Mouse (Mus musculus) Muller cell, postnatal 12 days (primary cell): ENCODE results near the gene Pde8b.

Experiments
- DNase-seq: peaks from one replicate; pipeline ENCODE4 v3.0.0-alpha.2; 2015; ENCODE audit errors: inconsistent ontology term

Gene Pde8b

GRCm38 (mm10) chr13:95249511-95250456 lies at the start of gene Pde8b:
Gene Pde8b, minus strand, starts transcription at chr13:95250336.
- DNase-seq, result peak; percentile 41

DNA sequence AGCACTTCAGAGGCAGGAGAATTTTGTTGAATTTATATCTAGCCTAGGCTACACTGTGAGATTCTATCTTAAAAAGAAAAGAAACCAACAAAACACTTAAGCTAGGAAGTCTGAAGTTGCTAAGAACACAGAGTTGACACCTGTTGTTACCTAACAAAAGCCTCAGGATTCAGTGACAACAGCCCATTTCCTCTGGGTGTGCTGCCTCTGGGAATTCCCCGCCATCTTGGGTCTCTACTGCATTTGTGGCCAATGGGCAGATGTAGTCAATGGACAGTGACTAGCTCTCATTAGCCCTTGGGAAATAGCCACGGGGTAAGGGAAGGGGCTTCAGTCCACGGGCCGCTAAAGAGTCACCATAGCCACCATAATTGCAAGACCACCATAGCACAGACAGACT lies 41.8 kb upstream of the Pde8b start:
- no peak for DNase-seq

- DNase-seq, result no peak
Observed at GRCm38 (mm10) chr13:95288027-95288426, 37.9 kb upstream of the Pde8b start.

GRCm38 (mm10) chr13:95286989-95287388 lies 36.9 kb upstream of the Pde8b start:
- peak; percentile 75 for DNase-seq

DNA sequence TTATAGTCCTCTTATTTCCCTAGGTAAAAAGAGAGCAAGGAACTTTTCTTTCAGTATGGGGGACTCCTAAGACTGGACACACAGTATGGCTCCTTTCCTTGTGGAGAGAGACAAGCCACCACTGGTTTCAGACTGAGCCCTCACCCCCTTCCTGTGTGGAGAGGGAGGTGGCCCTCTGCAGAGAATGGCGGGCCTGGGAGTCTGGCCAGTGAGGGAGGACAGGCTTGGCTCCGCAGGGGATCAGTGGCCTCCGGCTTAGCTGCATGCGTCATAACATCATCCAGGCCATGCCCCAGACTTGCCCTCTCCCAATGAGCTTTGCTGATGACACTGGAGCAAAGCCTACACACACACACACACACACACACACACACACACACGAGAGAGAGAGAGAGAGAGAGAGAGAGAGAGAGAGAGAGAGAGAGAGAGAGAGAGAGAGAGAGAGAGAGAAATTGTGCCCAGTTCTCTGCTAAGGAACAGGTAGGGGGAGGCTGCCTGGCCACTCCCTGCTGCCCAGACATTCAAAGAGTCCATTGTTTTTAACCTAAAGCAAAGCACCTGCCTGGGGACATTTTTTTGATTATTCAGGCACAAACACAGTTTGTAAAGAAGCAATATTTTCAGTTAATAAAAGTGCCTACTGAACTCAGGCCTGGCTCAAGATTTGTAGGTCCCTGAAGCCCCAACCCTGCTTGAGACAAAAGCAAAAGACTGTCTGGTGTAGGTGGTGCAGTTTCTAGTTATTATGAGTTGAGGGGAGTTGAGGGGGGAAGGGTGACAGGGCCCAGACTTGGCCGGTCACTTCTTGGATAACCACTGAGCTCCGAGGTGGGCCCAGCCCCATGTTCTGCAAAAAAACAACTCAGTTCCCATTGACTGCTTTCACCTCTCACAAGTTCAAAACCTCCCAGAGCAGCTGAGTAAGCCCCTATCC lies 31.9 kb upstream of the Pde8b start:
- peak; percentile 88 for DNase-seq

GRCm38 (mm10) chr13:95278426-95279025 lies 28.4 kb upstream of the Pde8b start:
- DNase-seq, result peak; percentile 30

- DNase-seq, result no peak
Observed at GRCm38 (mm10) chr13:95264691-95265090, 14.6 kb upstream of the Pde8b start.

- DNase-seq, result peak; percentile 11
Observed at GRCm38 (mm10) chr13:95260886-95261789, 11.0 kb upstream of the Pde8b start.

DNA sequence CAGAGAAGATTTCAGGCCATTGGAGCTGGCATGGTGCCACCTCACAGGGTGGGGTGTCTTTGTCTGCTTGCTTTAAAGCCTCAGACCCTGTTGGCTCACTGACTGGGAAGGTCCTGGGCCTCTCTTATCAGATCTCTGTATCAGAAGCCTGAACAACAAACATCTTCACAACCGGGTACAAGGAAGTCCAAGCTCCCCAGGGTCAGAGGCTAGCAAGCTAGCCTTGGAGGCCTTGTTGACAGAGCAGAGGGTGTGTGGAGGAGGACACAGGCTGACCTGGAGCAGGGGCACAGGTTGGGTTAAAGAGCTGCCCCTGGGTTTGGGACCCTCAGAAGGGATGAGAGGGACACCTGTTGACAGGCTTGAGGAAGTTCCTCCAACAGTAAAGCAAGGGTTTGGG lies 10.3 kb upstream of the Pde8b start:
- no peak for DNase-seq

DNA sequence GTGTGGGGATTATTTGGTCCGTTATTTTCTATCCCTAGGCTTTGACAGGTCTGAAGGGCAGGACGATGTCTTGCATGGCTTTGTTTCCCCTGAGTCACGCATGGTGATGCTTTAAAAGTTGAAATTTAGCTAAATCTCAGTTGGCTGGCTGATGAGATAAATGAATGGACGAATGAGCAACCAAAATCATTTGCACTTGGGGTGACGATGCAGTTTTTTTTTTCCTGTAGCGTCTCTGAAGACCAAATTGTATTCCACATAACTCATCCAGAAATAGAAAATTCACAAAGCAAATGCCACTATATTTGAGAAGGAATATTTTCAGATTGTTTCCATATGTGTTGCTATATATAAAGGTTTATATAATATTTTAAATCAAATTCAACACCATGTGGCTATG lies 6.9 kb upstream of the Pde8b start:
- no peak for DNase-seq

- no peak for DNase-seq
Observed at GRCm38 (mm10) chr13:95255083-95255482, 4.9 kb upstream of the Pde8b start.

GRCm38 (mm10) chr13:95243026-95243425 lies 7.1 kb downstream of the Pde8b start:
- DNase-seq, result no peak

DNA sequence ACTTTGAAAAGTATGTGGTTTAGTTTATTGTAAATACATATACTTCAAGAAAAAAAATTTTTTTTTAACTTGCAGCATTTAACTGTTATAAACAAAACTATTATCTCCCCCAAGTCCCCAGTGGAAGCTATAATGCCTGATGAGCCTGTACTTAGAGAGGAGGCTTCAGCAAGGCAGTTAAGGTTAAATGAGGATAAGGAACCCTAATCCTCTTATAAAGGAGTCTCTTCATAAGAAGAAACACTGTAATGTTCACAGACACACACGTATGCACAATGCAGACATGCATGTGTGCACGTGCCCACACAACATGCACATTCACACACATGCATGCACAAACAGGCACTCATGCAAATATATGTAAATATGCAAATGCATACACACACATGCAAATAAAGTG lies 12.6 kb downstream of the Pde8b start:
- no peak for DNase-seq

DNA sequence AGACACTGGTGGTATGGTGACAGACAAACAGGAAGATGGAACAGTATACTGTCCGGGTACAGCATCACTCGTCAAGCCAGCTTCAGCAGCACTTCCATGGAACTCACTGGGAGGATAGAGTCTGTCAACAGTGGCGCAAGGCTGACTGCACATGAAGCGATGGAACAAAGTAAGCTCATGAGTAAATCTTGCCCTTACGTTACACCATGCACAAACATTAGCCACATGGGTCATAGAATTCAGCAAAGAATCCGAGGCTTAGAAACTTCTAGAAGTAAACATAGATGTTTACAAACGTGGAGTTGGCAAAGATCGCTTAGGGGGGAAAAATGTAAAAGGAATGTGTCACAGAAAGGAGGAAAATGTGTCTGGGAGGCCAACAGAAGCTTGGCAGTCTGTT lies 14.9 kb downstream of the Pde8b start:
- no peak for DNase-seq

DNA sequence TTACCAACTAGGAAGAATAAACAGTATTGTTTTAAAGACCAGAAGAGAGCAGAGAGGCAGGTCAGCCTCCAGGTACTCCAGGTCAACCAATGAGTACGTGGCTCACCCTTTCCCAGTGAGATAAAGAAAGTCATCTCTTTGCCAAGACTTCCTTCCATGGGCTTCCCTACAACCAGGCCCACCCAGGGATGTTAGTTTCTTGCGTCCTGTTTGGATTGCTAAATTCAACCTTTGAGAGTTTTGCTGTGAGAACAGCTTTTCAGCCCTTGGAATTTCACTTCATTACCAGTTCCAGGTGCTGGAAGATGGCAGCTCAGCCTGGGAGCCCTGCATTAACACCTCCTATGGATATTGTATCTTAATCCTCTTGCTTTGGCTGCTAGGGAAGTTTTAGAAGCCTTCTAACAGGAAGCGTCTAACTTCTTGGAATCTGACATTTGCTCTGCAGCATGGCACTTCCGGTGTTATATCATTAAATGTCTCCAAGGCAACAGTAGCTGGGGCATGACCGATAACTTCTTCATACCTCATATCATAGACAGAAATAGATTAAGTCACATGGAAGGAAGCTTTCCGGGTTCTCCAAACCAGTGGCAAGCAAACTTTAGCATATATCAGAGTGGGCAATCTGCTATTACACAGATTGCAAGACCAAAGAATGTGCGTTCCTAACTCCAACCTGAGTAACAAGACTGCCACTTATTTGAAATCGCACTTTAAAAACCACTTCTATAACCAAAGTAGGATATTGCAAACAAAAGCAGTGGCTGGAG lies 18.6 kb downstream of the Pde8b start:
- DNase-seq, result no peak

- DNase-seq, result no peak
Observed at GRCm38 (mm10) chr13:95230326-95230725, 19.8 kb downstream of the Pde8b start.

DNA sequence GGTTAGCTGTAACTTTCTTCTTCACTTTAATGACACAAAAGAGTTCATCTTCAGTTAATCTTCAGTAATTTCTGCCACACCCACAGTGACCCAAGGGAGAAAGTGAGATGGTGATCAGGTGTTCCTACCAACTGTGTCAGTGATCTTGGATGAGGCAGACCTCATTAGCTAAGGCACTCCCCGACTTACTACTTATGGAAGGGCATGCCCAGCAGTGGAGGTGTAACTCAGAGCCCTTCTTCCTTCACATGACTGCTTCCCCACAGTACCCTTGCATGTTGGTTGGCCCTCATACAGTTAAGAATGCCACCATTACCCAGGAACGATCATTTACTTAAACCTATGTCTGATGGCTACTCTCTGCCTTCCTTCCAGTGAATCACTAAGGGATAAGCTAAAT lies 25.6 kb downstream of the Pde8b start:
- no peak for DNase-seq

DNA sequence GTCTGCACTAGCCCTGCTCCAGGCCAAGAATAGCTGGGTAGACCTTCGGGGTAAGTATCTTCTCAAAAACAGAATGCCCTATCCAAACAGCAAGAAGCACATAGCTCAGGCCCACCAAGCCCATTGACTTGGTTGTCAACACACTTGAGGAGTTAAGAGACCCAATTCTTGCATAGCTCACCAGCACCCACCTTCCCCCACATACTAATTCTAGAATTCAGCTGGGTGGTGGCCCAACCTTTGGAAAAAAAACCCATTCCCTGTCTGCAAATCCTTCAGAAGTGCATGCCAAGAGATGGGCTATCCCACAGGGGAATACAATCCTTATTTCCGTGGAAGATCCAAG lies 26.7 kb downstream of the Pde8b start:
- no peak for DNase-seq

DNA sequence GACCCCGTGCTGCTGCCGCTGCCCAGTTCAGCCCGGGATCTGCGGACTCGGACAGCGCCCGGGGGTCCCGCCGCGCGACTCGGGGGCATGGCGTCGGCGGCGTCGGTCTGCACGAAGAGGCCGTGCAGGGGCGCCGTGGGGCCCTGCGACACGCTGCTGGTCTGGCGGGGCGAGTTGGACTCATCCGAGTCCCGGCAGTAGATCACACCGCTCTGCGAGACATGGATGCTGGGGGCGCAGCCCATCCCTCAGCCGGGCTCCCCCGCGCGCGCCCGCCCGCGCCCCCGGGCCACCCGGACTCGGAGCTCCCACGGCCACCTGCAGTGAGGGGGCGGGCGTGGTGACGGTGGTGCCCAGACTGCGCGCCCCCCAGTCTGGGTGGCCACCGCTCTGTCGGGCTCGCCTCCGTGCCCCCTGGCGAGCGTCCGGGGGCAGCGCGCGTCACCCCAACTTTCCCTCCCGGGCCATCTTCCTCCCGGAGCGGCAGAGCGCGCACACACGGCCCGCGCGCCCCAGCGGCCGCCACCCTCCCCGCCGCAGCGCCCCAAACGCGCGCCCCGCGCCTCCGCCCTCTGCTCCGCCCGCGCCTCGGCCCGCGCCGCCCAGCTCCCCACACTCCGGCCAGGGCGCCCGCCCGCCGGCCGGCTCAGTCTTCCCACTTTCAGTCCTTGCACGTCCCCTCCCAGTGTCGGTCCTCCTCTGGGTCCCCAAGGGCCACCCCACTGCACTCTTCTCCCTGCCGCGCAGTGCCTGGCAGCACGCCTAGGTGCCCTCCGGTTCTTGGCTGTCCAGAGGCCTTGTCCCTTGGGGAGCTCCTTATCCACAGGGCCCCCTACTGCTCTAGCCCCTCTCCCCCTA lies 27.3 kb downstream of the Pde8b start:
- peak; percentile 71 for DNase-seq
